Mouse (Mus musculus) midbrain, embryonic 10.5 days (tissue): ENCODE measurements around the gene Stkld1. TPM values are rescaled to one million over a fixed set of nuclear protein-coding genes. Genes with fewer than 3 reads are reported as not detected.
A peak's percentile ranks its signal among the peaks of the same experiment; 100 is the strongest.

Source experiments
- DNase-seq: peaks from one replicate; pipeline ENCODE4 v3.0.0-alpha.2; 2017; ENCODE audit warnings: low spot score
- H3K27ac ChIP-seq: fragments of 300-500 bp; sonication (generic); replicated peaks from 2 replicates; pipeline ENCODE4 v1.5.1; 2016; ENCODE audit warnings: mild to moderate bottlenecking
- H3K27me3 ChIP-seq: fragments of 300-500 bp; sonication (generic); 2 replicates; pipeline ENCODE4 v1.6.1; 2016; ENCODE audit warnings: low read depth, mild to moderate bottlenecking; ENCODE audit not compliant: poor library complexity, severe bottlenecking
- H3K36me3 ChIP-seq: fragments of 300-500 bp; sonication (generic); 2 replicates; pipeline ENCODE4 v1.6.1; 2016; ENCODE audit warnings: mild to moderate bottlenecking, moderate library complexity
- H3K4me1 ChIP-seq: fragments of 300-500 bp; sonication (generic); 2 replicates; pipeline ENCODE4 v1.6.1; 2016
- H3K4me3 ChIP-seq: fragments of 300-500 bp; sonication (generic); 2 replicates; pipeline ENCODE4 v1.5.1; 2016; ENCODE audit warnings: mild to moderate bottlenecking, moderate library complexity
- H3K9me3 ChIP-seq: fragments of 300-500 bp; sonication (generic); replicated peaks from 2 replicates; pipeline ENCODE4 v1.6.1; 2016; ENCODE audit warnings: mild to moderate bottlenecking
- WGBS: fragments of 180-500 bp; shearing (Covaris S2); methylation state at CpG from one replicate; pipeline ENCODE4 v1.1.7; 2016; 5-methylcytosine and 5-hydroxymethylcytosine counted together
- polyA plus RNA-seq: library from polyadenylated mRNA; unstranded; fragments of >200 nt; fragmentation: Nextera tagmentation; extraction: Ambion mirVana; gene quantifications from 2 replicates; pipeline ENCODE4 v1.2.1, GENCODE M21; 2016

The Stkld1 gene
- polyA plus RNA-seq, 1 experiment from 2014 or later, result 0.05 TPM

- Histone ChIP-seq H3K27me3 (no peaks in the 10 kb centered on the region), H3K4me1 (peaks cover 14% of the 10 kb centered on the region), H3K36me3 (peaks cover 97% of the 10 kb centered on the region), H3K4me3 (no peak overlapping the region), H3K27ac (no peak overlapping the region), H3K9me3 (no peaks in the 10 kb centered on the region)
- WGBS, result 87% methylated on average over 9 of the region's 9 CpGs
- no peak for DNase-seq
These were observed 12.1 kb upstream of the Stkld1 start for GRCm38 (mm10) chr2:26921784-26922183.

DNA sequence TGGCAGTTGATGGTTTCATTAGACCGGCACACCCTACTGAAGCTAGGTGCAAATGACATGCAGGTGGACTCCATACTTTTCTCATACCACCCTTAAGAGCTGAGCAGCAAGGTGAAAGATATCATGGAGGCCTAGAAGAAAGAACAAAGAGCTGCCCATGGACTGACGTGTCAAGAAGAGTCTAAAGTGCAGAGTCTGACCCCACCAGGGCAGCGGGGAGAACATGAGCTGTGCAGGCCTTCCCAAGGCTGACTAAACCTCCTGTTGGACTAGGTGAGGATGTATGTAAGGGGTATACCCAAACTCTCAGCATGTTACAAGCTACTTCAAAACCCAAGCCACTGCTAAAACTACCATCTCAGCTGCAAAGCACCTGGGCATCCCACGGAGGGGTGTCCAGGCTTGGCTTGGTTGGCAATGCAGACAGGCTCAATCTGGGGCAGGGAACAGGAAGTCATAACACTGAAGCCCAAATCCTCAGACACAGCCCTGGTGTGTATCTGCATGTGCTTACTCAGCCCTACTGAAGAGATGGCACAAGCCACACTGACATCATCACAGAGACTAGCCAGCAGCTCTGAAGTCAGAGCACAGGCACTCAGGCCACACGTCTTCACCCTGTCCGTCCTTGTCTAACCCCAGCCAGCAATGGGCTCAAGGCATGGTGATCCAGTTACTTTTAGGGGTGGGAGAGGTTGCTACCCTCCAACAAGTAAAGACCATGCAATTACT, 5.9 kb upstream of the Stkld1 start:
- 90% methylated on average over 6 of the region's 6 CpGs for WGBS
- H3K27me3 ChIP-seq, result no peaks in the 10 kb centered on the region
- DNase-seq, result no peak
- H3K27ac ChIP-seq, result no peak overlapping the region
- H3K36me3 ChIP-seq, result peaks cover 87% of the 10 kb centered on the region
- no peaks in the 10 kb centered on the region for H3K9me3 ChIP-seq
- no peak overlapping the region for H3K4me3 ChIP-seq
- peaks cover 26% of the 10 kb centered on the region for H3K4me1 ChIP-seq

GRCm38 (mm10) chr2:26930390-26930789, 3.5 kb upstream of the Stkld1 start:
- Histone ChIP-seq H3K9me3 (no peaks in the 10 kb centered on the region), H3K4me1 (peaks cover 33% of the 10 kb centered on the region), H3K27ac (no peak overlapping the region), H3K4me3 (no peak overlapping the region), H3K27me3 (no peaks in the 10 kb centered on the region), H3K36me3 (peaks cover 62% of the 10 kb centered on the region)
- peak; percentile 48 for DNase-seq
- 68% methylated on average over 1 of the region's 1 CpGs for WGBS

DNA sequence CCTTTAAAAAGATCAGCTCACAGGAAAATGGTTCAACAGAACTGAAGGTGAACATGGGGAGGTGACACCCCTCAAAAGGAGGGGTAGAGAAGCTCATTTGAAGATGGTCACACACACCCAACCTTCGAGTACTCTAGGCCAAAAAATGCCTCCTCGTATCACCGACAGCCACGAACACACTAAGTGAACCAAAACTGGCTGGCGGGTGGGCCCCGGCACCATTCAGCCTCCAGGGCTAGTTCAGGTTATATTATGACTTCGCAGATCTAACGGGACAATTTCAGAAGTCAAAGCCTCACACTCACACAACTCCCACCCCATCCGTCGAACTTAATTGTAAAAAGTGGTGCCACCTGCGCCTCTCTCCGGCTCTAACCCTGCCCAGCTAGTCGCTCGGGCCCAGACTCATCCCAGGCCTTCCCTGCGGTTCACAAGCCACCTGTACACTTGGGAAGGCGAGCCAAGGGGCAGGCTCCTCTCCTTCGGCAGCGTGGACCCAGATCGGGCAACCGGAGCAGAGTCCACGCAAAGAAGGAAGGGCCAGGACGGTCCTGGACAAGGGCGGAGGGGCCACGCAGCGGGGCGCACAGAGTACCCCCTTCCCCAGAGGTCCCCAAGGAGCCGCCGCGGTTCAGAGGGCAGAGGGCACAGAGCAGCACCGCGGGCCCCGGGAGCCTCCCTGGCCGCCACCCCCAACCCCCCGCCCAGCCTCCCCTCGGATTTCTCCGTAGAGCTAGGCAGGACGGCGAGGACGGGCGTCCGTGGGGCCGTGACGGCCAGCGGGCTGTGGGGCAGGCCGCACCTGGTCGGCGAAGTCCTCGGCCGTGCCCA, 1.2 kb upstream of the Stkld1 start:
- peaks cover 33% of the 10 kb centered on the region for H3K4me1 ChIP-seq
- no peaks in the 10 kb centered on the region for H3K9me3 ChIP-seq
- WGBS, result 4% methylated on average over 49 of the region's 49 CpGs
- no peak for DNase-seq
- no peaks in the 10 kb centered on the region for H3K27me3 ChIP-seq
- peak overlapping the region; percentile 98 for H3K4me3 ChIP-seq
- H3K36me3 ChIP-seq, result peaks cover 39% of the 10 kb centered on the region
- peak overlapping the region; percentile 98 for H3K27ac ChIP-seq

GRCm38 (mm10) chr2:26935286-26935685, 1.4 kb downstream of the Stkld1 start:
- no peaks in the 10 kb centered on the region for H3K27me3 ChIP-seq
- no peak overlapping the region for H3K4me3 ChIP-seq
- no peaks in the 10 kb centered on the region for H3K9me3 ChIP-seq
- no peak overlapping the region for H3K27ac ChIP-seq
- peaks cover 13% of the 10 kb centered on the region for H3K36me3 ChIP-seq
- H3K4me1 ChIP-seq, result peaks cover 32% of the 10 kb centered on the region
- WGBS, result 91% methylated on average over 2 of the region's 2 CpGs
- no peak for DNase-seq

- Histone ChIP-seq H3K36me3 (peaks cover 2% of the 10 kb centered on the region), H3K4me1 (peaks cover 21% of the 10 kb centered on the region), H3K27me3 (no peaks in the 10 kb centered on the region), H3K9me3 (no peaks in the 10 kb centered on the region), H3K4me3 (no peak overlapping the region), H3K27ac (no peak overlapping the region)
- WGBS, result 84% methylated on average over 1 of the region's 1 CpGs
- no peak for DNase-seq
These were observed 2.6 kb downstream of the Stkld1 start for GRCm38 (mm10) chr2:26936425-26936824.

DNA sequence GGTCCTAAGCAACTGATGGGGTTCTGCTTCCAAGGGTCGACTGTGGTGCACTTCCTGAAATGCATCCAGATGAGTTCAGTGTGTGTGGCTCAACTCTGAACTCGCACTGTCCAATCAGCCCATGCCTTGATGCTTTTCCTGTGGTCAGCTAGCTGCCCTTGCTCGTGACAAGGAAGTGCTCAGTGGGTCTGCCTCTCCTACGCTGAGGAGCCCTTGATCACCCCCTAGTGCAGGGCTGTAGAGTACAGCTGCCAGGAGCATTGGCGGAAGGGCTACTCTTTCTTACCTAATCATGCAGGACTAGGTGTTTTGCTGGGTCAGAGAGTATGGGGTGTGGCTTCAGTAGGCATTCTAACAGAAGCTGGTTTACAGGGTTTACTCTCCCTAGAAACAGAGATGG, 7.7 kb downstream of the Stkld1 start:
- H3K9me3 ChIP-seq, result no peaks in the 10 kb centered on the region
- H3K27me3 ChIP-seq, result no peaks in the 10 kb centered on the region
- no peak overlapping the region for H3K27ac ChIP-seq
- H3K4me3 ChIP-seq, result no peak overlapping the region
- no peaks in the 10 kb centered on the region for H3K4me1 ChIP-seq
- WGBS, result 52% methylated on average over 5 of the region's 5 CpGs
- DNase-seq, result no peak
- H3K36me3 ChIP-seq, result no peaks in the 10 kb centered on the region

- no peak for DNase-seq
- no peak overlapping the region for H3K4me3 ChIP-seq
- H3K27ac ChIP-seq, result no peak overlapping the region
- 86% methylated on average over 3 of the region's 3 CpGs for WGBS
- H3K36me3 ChIP-seq, result 0 out of 2 replicates have a peak, but pooled peaks cover 2% of the 10 kb centered on the region
- H3K27me3 ChIP-seq, result no peaks in the 10 kb centered on the region
- H3K9me3 ChIP-seq, result no peaks in the 10 kb centered on the region
- no peaks in the 10 kb centered on the region for H3K4me1 ChIP-seq
These were observed 9.4 kb downstream of the Stkld1 start for GRCm38 (mm10) chr2:26943253-26943652.

DNA sequence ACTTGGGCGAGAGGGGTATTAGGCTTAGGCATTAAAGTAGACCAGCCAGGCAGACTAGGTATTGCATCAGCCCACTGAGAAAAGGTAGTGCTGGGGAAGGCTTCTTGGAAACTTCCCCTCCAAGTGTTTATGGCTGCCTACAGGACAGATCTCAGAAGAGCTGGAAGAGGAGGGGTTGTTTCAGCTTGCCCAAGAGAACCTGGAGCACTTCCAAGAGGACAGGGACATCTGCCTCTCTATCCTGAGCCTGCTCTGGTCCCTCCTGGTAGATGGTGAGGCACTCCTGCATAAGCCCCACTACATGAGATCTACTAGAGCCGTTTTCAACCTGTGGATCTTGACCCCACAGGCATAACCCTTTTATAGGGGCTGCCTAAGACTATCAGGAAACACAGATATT, 16.6 kb downstream of the Stkld1 start:
- H3K36me3 ChIP-seq, result peaks cover 70% of the 10 kb centered on the region
- 85% methylated on average over 2 of the region's 2 CpGs for WGBS
- no peaks in the 10 kb centered on the region for H3K27me3 ChIP-seq
- no peak for DNase-seq
- no peaks in the 10 kb centered on the region for H3K4me1 ChIP-seq
- H3K4me3 ChIP-seq, result no peak overlapping the region
- no peak overlapping the region for H3K27ac ChIP-seq
- H3K9me3 ChIP-seq, result no peaks in the 10 kb centered on the region

GRCm38 (mm10) chr2:26951346-26951905, 17.6 kb downstream of the Stkld1 start:
- Histone ChIP-seq H3K36me3 (peaks cover 80% of the 10 kb centered on the region), H3K4me3 (no peak overlapping the region), H3K27ac (no peak overlapping the region), H3K9me3 (no peaks in the 10 kb centered on the region), H3K4me1 (no peaks in the 10 kb centered on the region), H3K27me3 (no peaks in the 10 kb centered on the region)
- DNase-seq, result no peak
- 88% methylated on average over 8 of the region's 8 CpGs for WGBS

GRCm38 (mm10) chr2:26952193-26952592, 18.3 kb downstream of the Stkld1 start:
- Histone ChIP-seq H3K36me3 (peaks cover 85% of the 10 kb centered on the region), H3K9me3 (no peaks in the 10 kb centered on the region), H3K4me1 (no peaks in the 10 kb centered on the region), H3K27ac (no peak overlapping the region), H3K27me3 (no peaks in the 10 kb centered on the region), H3K4me3 (no peak overlapping the region)
- no peak for DNase-seq
- 93% methylated on average over 4 of the region's 4 CpGs for WGBS

DNA sequence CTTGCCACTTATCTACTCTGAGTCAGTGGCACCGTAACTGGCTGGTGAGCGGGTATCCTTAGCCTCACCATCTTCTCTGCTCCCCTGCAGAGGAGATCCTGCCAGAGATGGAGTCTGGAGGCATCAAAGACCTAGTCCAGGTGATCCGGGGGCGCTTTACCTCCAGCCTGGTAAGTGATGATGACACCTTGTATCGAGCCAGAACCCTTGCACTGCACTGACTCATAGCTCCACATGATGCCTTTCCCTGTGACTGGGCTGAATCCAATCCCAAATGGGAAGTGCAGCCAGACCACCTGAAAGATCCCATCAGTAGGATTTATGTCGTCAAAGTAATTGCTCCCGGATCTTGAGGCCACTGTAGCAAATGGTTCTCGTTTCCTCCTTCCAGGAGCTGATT, 19.0 kb downstream of the Stkld1 start:
- peaks cover 92% of the 10 kb centered on the region for H3K36me3 ChIP-seq
- 91% methylated on average over 8 of the region's 8 CpGs for WGBS

More for the DNA sequence above, 19.0 kb downstream of the Stkld1 start:
- Histone ChIP-seq H3K4me3 (no peak overlapping the region), H3K4me1 (no peaks in the 10 kb centered on the region), H3K9me3 (no peaks in the 10 kb centered on the region), H3K27ac (no peak overlapping the region), H3K27me3 (no peaks in the 10 kb centered on the region)
- DNase-seq, result no peak
